ENCODE assay signal across 22 mouse cellular contexts in genomic region chr6:113970900-113971299, GRCm38 (mm10).
"Had no signal": no experiment of that assay in that cellular context is flagged by ENCODE, and none has a peak within 500 bp of the region (broad histone marks: within the 10 kb centered on the region; RNA-seq: fewer than 3 reads in every experiment).

No protein-coding gene starts in this region.

- H3K4me3 ChIP-seq: heart, adult 2 months; heart, embryonic 13.5 days; heart, embryonic 15.5 days; hindbrain, embryonic 13.5 days; hindbrain, embryonic 15.5 days; kidney, embryonic 15.5 days; limb, embryonic 10.5 days; limb, embryonic 12.5 days; liver, embryonic 13.5 days had no signal

- DNase-seq: gastrocnemius, postnatal 14 days; gastrocnemius, postnatal 36 days; heart, adult 11 months; heart, adult 2 months; heart, postnatal 14 days; heart, postnatal 36 days; kidney, adult 11 months; kidney, adult 2 months; kidney, adult 9 months; kidney, postnatal 14 days; kidney, postnatal 36 days; liver; liver, embryonic 13.5 days had no signal

- H3K27ac ChIP-seq: heart, adult 2 months; heart, embryonic 13.5 days; heart, embryonic 15.5 days; hindbrain, embryonic 13.5 days; hindbrain, embryonic 15.5 days; hindbrain, postnatal 0 days; kidney, embryonic 15.5 days; kidney, postnatal 0 days; limb, embryonic 10.5 days; limb, embryonic 12.5 days; liver, embryonic 13.5 days had no signal
